Mouse (Mus musculus): ENCODE data around the gene Trip13. TPM values are rescaled to one million over a fixed set of nuclear protein-coding genes. Genes with fewer than 3 reads are reported as not detected.

Trip13 gene
- polyA plus RNA-seq, 1 experiment from 2014 or later = 2.4 TPM

DNA sequence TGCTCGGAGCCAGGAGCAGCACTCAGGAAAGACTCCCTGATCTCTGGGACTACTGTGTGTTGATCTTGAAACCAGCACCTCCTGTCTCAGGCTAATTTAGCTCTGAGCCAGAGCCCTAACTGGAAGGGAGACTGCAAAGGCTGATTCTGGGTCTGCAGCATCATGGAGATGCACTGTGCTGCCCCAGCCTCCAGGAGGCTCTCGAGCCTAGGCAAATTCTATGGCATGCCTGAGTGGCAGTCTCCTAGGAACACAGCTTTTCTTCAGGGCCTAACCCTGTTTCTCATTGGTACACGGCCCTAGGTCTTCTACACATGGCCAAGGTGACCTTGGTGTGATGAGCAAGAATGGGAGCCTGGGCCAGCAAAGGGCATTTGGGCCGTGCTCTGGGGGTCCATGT, 23.6 kb upstream of the Trip13 start:
- no peaks in the 10 kb centered on the region for H3K27me3 ChIP-seq (replicated peaks; ENCODE audit: insufficient read depth, low read length)
- peak; percentile 35; the same call in 1 of the 2 replicates for ATAC-seq
- TF ChIP-seq CTCF (IDR thresholded peaks at IDR 0.05) (peak; percentile 58), EP300 (IDR thresholded peaks at IDR 0.05) (no peak)
- 75% methylated on average over 4 of the region's 4 CpGs for WGBS
- no peaks in the 10 kb centered on the region for H3K9me3 ChIP-seq (ENCODE audit: low read length)
- H3K4me1 ChIP-seq (ENCODE audit: insufficient read depth, low read depth, low read length) = no peaks in the 10 kb centered on the region
- H3K36me3 ChIP-seq (ENCODE audit: insufficient read depth, low read length) = peaks cover 41% of the 10 kb centered on the region
- H3K4me3 ChIP-seq (ENCODE audit: low read depth, low read length) = no peak overlapping the region
- no peak overlapping the region for H3K4me2 ChIP-seq (replicated peaks; ENCODE audit: low read depth, low read length)
- H3K9ac ChIP-seq (replicated peaks; ENCODE audit: low read depth) = no peak overlapping the region
- DNase-seq (ENCODE audit: low spot score) = no peak
- H3K27ac ChIP-seq (ENCODE audit: low read length) = no peak overlapping the region

DNA sequence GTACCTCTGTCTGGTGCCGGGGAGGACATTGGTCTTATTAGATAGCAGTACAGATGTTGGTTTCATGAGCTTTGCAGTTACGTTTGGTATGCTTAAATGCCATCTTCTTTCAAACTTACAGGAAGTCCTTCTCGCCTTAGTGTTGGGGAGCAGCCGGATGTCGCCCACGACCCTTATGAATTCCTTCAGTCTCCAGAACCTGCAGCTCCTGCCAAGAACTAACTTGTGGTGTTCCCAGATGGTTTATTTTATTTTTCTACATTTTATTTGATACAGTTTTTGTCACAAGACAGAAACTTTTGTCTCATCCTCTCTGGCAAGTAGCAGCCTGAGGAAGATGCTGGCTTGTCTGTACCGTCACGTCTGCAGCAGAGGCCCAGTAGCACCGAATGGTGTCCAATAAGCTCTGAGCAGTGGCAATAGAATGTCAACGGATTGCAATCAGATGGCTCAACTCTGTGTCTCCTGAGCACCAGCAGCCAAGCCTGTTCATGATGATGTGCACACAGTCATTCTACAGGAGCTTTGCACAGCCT, 22.6 kb upstream of the Trip13 start:
- no peak for TF ChIP-seq EP300 (IDR thresholded peaks at IDR 0.05)
- no peak for TF ChIP-seq CTCF (IDR thresholded peaks at IDR 0.05)
- Histone ChIP-seq H3K4me1 (ENCODE audit: insufficient read depth, low read depth, low read length) (no peaks in the 10 kb centered on the region), H3K36me3 (ENCODE audit: insufficient read depth, low read length) (peaks cover 47% of the 10 kb centered on the region), H3K9ac (replicated peaks; ENCODE audit: low read depth) (no peak overlapping the region), H3K9me3 (ENCODE audit: low read length) (no peaks in the 10 kb centered on the region), H3K27ac (ENCODE audit: low read length) (no peak overlapping the region), H3K27me3 (replicated peaks; ENCODE audit: insufficient read depth, low read length) (no peaks in the 10 kb centered on the region), H3K4me2 (replicated peaks; ENCODE audit: low read depth, low read length) (no peak overlapping the region), H3K4me3 (ENCODE audit: low read depth, low read length) (no peak overlapping the region)
- DNase-seq (ENCODE audit: low spot score) (no peak), ATAC-seq (no peak)
- WGBS = 79% methylated on average over 10 of the region's 10 CpGs

DNA sequence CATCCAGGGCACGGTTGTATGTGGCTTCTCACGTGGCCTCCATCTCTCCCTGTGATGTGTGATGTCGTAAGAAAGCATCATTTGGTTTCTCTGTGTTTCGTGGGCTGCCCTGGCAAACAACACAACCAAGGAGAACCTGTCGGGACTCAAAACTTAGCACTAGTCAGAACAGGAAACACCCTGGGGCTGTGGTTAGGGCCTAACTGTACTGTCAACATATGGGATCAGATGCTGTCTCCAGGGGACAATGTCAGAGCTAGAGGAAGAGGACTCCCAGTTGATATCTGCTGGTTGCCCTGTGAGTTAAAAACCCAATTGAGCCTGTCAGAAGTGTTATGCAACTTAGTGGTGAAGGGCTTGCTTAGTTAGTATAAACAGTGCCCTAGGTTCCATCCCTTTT, 17.9 kb upstream of the Trip13 start:
- DNase-seq (ENCODE audit: low spot score) (no peak), ATAC-seq (no peak)
- Histone ChIP-seq H3K9ac (replicated peaks; ENCODE audit: low read depth) (no peak overlapping the region), H3K4me3 (ENCODE audit: low read depth, low read length) (no peak overlapping the region), H3K4me2 (replicated peaks; ENCODE audit: low read depth, low read length) (no peak overlapping the region), H3K36me3 (ENCODE audit: insufficient read depth, low read length) (peaks cover 55% of the 10 kb centered on the region), H3K27ac (ENCODE audit: low read length) (no peak overlapping the region), H3K4me1 (ENCODE audit: insufficient read depth, low read depth, low read length) (no peaks in the 10 kb centered on the region), H3K9me3 (ENCODE audit: low read length) (no peaks in the 10 kb centered on the region), H3K27me3 (replicated peaks; ENCODE audit: insufficient read depth, low read length) (no peaks in the 10 kb centered on the region)
- TF ChIP-seq CTCF (IDR thresholded peaks at IDR 0.05) (no peak), EP300 (IDR thresholded peaks at IDR 0.05) (no peak)
- 85% methylated on average over 5 of the region's 5 CpGs for WGBS

DNA sequence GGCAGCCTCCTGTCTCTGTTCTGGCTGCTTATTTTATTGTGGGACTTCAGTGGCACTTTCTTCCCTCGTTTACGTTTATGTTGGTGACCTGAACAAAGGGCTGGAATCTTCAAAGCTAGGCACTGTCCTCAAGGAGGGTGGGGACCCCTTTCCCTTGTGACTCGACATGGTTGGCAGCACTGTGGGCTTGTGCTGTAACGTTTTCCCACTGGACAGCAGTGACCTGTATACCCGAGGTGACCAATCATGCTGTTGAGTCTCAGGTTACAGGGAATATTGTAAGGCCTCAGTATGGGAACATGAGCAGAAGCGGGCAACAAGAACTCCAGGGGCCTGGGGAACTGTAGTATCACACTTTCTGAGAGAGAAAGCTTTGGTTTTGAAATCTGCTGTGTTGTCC, 17.1 kb upstream of the Trip13 start:
- WGBS = 65% methylated on average over 6 of the region's 6 CpGs
- Histone ChIP-seq H3K4me2 (replicated peaks; ENCODE audit: low read depth, low read length) (no peak overlapping the region), H3K9ac (replicated peaks; ENCODE audit: low read depth) (no peak overlapping the region), H3K4me1 (ENCODE audit: insufficient read depth, low read depth, low read length) (no peaks in the 10 kb centered on the region), H3K9me3 (ENCODE audit: low read length) (no peaks in the 10 kb centered on the region), H3K4me3 (ENCODE audit: low read depth, low read length) (no peak overlapping the region), H3K27me3 (replicated peaks; ENCODE audit: insufficient read depth, low read length) (no peaks in the 10 kb centered on the region), H3K36me3 (ENCODE audit: insufficient read depth, low read length) (peaks cover 54% of the 10 kb centered on the region), H3K27ac (ENCODE audit: low read length) (no peak overlapping the region)
- no peak for ATAC-seq
- TF ChIP-seq CTCF (IDR thresholded peaks at IDR 0.05) (no peak), EP300 (IDR thresholded peaks at IDR 0.05) (no peak)
- no peak for DNase-seq (ENCODE audit: low spot score)

DNA sequence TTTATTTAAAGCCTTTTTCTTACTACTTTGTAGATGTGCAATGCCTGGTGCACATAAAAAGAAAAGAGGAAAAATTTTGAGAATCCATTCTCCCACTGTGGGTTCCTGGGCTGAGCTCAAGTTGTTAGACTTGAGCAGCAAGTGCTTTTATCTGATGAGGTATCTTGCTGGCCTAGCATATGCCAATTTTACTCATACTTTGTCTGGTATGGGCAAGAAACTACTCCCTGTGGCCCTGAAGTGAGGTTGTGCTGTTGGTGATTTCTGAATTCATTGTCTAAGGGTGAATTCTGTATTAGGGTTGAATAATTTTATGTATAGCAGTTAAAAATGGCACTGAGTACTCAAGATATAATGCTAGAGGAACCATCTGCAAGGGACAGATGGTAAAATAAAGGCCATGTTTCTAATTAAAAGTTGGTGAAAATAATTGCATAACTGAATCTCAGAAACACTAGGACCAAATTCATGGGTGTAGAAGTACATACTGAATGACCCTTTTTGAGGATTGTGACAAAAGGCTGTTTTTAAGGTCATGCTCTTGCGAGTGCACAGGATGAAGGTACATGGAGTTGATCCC, 16.1 kb upstream of the Trip13 start:
- no peaks in the 10 kb centered on the region for H3K27me3 ChIP-seq (replicated peaks; ENCODE audit: insufficient read depth, low read length)
- H3K4me3 ChIP-seq (ENCODE audit: low read depth, low read length) = no peak overlapping the region
- peaks cover 56% of the 10 kb centered on the region for H3K36me3 ChIP-seq (ENCODE audit: insufficient read depth, low read length)
- H3K4me1 ChIP-seq (ENCODE audit: insufficient read depth, low read depth, low read length) = no peaks in the 10 kb centered on the region
- 100% methylated on average over 1 of the region's 1 CpGs for WGBS
- H3K4me2 ChIP-seq (replicated peaks; ENCODE audit: low read depth, low read length) = no peak overlapping the region
- ATAC-seq (no peak), DNase-seq (ENCODE audit: low spot score) (no peak)
- no peak overlapping the region for H3K27ac ChIP-seq (ENCODE audit: low read length)
- TF ChIP-seq EP300 (IDR thresholded peaks at IDR 0.05) = no peak
- TF ChIP-seq CTCF (IDR thresholded peaks at IDR 0.05) = no peak
- H3K9ac ChIP-seq (replicated peaks; ENCODE audit: low read depth) = no peak overlapping the region
- H3K9me3 ChIP-seq (ENCODE audit: low read length) = no peaks in the 10 kb centered on the region

DNA sequence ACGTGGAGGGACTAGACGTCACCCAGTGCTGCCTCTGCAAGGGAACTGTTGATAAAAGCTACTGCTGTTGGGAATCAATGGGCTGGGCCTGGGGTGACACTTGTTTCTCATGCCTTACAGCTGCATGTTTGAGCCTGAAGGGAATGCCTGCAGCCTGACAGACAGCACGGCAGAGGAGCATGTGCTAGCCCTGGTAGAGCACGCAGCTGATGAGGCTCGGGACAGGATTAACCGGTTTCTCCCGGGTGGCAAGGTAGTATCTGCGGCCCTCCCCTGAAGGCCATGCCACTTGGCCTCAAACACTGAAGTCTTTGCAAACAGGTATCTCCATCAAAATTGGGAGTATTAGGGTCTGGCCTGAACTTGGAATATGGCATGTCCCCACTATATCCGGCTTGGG, 7.0 kb upstream of the Trip13 start:
- whole genome bisulfite sequencing = 83% methylated on average over 9 of the region's 9 CpGs
- ATAC-seq = no peak
- DNase-seq (ENCODE audit: low spot score) = no peak

More for the DNA sequence above, 7.0 kb upstream of the Trip13 start:
- Histone ChIP-seq H3K9ac (replicated peaks; ENCODE audit: low read depth) (no peak overlapping the region), H3K4me3 (ENCODE audit: low read depth, low read length) (no peak overlapping the region), H3K36me3 (ENCODE audit: insufficient read depth, low read length) (peaks cover 70% of the 10 kb centered on the region), H3K4me2 (replicated peaks; ENCODE audit: low read depth, low read length) (no peak overlapping the region), H3K27ac (ENCODE audit: low read length) (no peak overlapping the region), H3K9me3 (ENCODE audit: low read length) (no peaks in the 10 kb centered on the region), H3K4me1 (ENCODE audit: insufficient read depth, low read depth, low read length) (no peaks in the 10 kb centered on the region), H3K27me3 (replicated peaks; ENCODE audit: insufficient read depth, low read length) (no peaks in the 10 kb centered on the region)
- TF ChIP-seq EP300 (IDR thresholded peaks at IDR 0.05) (no peak), CTCF (IDR thresholded peaks at IDR 0.05) (no peak)

All from lung, postnatal 0 days (tissue).